Mouse (Mus musculus): ENCODE measurements around the gene F2r.

DNA sequence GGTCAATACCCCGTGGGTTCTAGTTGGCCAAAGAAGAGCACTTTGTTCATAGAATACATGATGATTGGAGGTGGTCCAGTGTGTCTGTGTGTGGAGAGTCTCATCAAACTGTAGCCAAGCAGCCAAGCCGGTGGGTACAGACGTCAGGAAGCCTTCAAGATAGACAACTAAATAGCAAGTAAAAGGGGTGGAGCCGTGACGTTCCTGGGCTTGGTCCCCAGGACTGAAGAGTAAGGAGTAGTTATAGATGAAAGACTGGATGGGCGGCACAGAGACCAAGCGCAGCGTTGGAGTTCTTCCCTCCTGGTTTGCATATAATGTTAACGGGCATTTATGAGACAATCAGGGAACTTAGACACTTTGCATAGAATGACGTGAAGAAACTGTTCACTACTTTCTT is 6.0 kb downstream of the F2r start:
- TF ChIP-seq CTCF (IDR thresholded peaks at IDR 0.05; ENCODE audit: control insufficient read depth, insufficient read depth, insufficient replicate concordance, low read depth, low read length) (no peak), POLR2A (IDR thresholded peaks at IDR 0.05; ENCODE audit: control insufficient read depth, low read depth, low read length) (no peak)
